Mouse (Mus musculus): ENCODE measurements around the gene Znrd1as.
A peak's percentile ranks its signal among the peaks of the same experiment; 100 is the strongest.

Znrd1as gene

GRCm38 (mm10) chr17:36957999-36958743 lies at the start of gene Znrd1as, which contains the start of gene Znrd1:
TSS of gene Znrd1as (plus strand) at chr17:36958592.
TSS of gene Znrd1 (minus strand) at chr17:36958559.
- peak; percentile 97 for DNase-seq

DNA sequence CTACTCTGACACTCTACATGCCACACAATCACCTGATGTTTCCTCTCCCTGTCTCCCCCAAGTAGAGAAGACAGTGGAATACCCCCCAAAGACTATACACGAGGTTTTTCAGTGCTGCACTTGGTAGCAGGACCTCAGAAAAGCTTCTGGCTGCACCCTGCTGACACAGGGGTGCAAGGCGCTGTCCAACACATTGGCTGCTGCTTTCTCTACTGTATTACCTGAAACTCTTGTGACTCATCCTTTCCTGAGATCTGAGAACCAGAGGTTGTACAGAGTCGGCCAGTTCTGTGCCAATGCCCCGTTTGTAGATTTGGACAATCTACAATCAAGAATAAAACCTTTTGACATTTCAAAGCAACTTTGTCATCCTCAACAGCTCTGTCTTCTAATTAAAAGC lies 48.6 kb upstream of the Znrd1as start:
- DNase-seq, result no peak

DNA sequence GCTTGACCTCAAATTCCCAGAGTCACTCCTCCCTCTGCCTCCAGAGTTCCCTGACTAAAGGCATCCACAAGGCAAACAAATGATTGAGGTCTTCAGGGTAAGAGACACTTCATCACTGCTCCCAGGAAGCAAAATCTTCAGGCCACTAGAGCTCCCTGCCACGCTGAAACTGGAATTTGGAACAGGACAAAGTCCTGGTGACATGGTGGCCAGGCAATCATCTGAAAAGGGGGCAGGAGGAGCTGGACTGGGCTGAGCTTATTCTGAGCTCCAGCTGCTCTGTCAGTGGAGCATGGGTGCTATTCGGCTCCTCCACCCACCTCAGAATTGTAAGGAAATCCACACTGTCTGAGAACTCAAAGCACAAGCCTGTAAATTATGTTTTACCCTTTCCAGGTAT lies 46.4 kb upstream of the Znrd1as start:
- no peak for DNase-seq

- DNase-seq, result peak; percentile 92
Observed at GRCm38 (mm10) chr17:36914108-36914507, 44.3 kb upstream of the Znrd1as start.

- peak; percentile 82 for DNase-seq
Observed at GRCm38 (mm10) chr17:36915076-36915475, 43.3 kb upstream of the Znrd1as start.

DNA sequence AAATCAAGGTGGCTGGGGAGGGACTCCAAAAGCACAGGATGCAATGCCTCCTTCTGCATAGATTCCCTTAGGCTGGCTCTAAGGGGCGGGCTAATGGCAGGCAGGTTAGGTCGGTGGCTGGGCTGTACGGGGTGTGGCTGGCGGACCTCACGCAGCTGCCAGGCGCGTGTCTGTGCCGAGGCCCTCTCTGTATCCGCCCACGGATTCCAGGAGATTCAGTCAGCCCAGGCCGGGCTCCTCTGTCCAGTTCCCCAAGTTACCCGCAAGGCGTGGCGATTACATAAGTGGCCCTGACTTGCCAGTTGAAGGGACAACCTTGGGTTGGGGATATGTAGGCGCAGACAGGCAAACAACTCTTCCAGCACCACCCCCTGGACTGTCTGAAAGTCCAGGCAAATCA lies 38.2 kb upstream of the Znrd1as start:
- no peak for DNase-seq

DNA sequence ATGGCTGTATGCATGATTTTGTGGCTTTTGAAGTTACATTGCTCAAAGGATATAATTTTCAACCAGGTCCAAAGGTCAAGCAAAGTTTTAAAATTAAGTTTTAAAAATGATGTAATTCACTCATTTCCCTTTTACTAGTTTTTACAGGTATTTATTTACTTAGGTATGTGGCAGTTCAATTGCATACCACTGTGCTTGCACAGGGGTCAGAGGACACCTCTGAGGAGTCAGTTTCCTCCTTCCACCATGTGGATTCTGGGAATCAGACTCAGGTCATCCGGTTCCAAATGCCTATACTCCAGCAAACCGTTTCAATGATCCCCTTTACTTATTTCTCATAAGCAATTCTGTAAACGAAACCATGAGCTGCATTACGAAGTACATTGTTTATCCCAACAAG lies 35.7 kb upstream of the Znrd1as start:
- no peak for DNase-seq

GRCm38 (mm10) chr17:36923491-36923890 lies 34.9 kb upstream of the Znrd1as start:
- DNase-seq, result no peak

GRCm38 (mm10) chr17:36927496-36928120 lies 30.8 kb upstream of the Znrd1as start:
- no peak for DNase-seq

DNA sequence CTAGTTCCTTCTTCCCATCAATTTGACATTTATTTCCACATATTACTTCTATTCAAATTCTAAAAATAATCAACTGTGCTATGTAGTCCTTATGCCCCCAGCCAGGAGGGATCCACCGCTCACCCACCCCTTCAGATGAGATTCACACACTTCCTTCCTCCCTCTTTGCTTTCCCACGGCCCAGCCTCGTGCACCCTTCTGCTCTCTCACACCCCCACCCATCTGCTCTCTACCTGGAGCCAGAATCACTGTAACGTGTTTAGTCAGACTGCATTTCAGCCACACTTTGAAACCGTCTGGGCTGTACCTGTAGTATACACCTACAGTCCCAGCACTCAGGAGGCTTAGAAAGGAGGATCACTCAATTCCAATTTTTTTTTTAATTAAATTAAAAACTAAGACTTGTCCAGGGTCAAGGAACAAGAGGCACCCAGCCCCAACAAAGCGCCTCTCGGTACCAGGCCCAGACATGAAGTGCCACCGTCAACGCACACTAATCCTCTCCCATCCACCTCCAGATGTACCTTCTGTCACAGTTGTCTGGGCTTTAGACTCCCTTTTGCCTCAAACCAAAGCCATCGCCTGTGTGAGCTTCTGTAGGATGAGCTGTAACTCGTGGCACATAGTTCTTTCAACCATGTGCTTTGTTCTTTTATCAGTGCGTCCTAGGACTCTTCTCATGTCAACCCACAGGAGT lies 29.0 kb upstream of the Znrd1as start:
- DNase-seq, result no peak

GRCm38 (mm10) chr17:36930233-36930632 lies 28.2 kb upstream of the Znrd1as start:
- DNase-seq, result peak; percentile 30

GRCm38 (mm10) chr17:36931130-36931529 lies 27.3 kb upstream of the Znrd1as start:
- DNase-seq, result no peak

DNA sequence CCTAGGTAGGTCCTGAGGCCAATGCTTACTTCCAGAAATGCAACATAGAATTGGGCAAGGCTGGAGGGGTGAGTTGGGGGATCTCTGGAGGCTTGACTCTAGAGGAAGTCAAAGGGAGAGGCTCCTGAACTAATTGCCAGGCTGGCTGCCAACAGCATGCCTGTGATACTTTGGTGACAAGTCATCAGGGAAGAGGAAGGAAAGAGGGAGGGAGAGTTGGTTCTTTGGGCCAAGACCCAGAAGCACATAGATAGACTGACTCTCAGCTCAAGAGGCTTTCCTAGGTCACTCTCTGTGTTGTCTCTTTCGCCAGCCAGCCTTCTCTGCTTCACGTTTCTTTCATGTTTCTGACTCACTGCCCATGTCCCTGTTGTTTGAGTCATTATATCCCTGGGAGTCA lies 26.6 kb upstream of the Znrd1as start:
- DNase-seq, result peak; percentile 63

DNA sequence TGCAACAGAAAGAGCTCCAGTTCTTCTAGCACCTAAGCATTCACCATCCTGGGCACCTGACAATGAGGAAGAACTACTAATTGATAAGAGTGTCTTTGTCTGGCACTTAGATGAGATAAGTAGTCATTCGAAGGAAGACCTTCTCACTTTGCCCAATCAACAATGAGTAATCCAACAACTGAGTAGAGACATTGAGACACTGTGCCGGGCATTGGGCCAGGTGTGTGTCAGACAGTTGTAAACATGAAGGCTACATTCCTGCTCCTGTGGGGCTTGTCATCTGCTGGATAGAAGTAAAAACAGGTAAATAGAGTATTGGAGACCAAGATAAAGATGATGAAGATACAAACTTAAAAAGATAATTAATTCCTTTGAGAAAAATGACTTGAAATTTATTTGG lies 20.3 kb upstream of the Znrd1as start:
- DNase-seq, result no peak

- DNase-seq, result peak; percentile 61
Observed at GRCm38 (mm10) chr17:36942391-36942790, 16.0 kb upstream of the Znrd1as start.

GRCm38 (mm10) chr17:36942791-36943471 lies 15.5 kb upstream of the Znrd1as start, which contains the start of gene Rnf39:
TSS of gene Rnf39 (plus strand) at chr17:36942918.
- peak; percentile 24 for DNase-seq

- no peak for DNase-seq
Observed at GRCm38 (mm10) chr17:36943691-36944090, 14.7 kb upstream of the Znrd1as start.

- DNase-seq, result no peak
Observed at GRCm38 (mm10) chr17:36944121-36944775, 14.1 kb upstream of the Znrd1as start.

- DNase-seq, result peak; percentile 71
Observed at GRCm38 (mm10) chr17:36947051-36947819, 11.2 kb upstream of the Znrd1as start.

GRCm38 (mm10) chr17:36948286-36948685 lies 10.1 kb upstream of the Znrd1as start:
- DNase-seq, result no peak

DNA sequence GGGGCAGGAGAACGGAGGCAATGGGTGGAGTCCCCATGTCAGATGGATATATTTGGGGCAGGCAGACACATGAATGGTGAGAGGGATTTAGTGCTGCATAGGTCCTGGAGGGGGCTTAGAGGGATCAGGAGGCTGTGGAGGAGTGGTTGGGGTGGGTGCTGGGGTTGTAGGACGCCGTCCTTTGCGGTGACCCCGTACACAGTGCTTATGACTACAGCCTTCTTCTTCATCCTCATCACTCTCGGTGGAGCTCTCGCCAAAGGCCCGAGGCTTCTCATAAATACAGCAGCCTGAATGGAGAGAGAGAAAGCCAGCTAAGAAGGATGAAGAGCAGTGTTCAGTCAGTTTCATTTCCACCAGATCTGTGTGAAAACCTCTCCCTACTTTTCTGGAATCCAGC lies 9.1 kb upstream of the Znrd1as start:
- no peak for DNase-seq
